Mouse (Mus musculus) hindbrain, embryonic 16.5 days (tissue): Measurements from ENCODE around the gene Cgnl1. TPM values are rescaled to one million over a fixed set of nuclear protein-coding genes. Genes with fewer than 3 reads are reported as not detected.
A peak's percentile ranks its signal among the peaks of the same experiment; 100 is the strongest.

ENCODE experiments used
- ATAC-seq: fragments of 200-750 bp; cut with Nextera tagmentation; 2 replicates; pipeline ENCODE4 v1.8.0; 2017; ENCODE audit warnings: moderate TSS enrichment, moderate library complexity
- H3K27ac ChIP-seq: fragments of 300-500 bp; sonication (generic); 2 replicates; pipeline ENCODE4 v1.5.1; 2014; ENCODE audit warnings: low read depth, mild to moderate bottlenecking, control low read depth, low read length, moderate library complexity
- H3K27me3 ChIP-seq: fragments of 300-500 bp; sonication (generic); replicated peaks from 2 replicates; pipeline ENCODE4 v1.6.1; 2014; ENCODE audit warnings: low read length; ENCODE audit not compliant: control insufficient read depth, insufficient read depth
- H3K36me3 ChIP-seq: fragments of 300-500 bp; sonication (generic); 2 replicates; pipeline ENCODE4 v1.6.1; 2014; ENCODE audit warnings: mild to moderate bottlenecking, low read length, moderate library complexity, mixed read lengths; ENCODE audit not compliant: control insufficient read depth, insufficient read depth
- H3K4me1 ChIP-seq: fragments of 300-500 bp; sonication (generic); 2 replicates; pipeline ENCODE4 v1.6.1; 2014; ENCODE audit warnings: low read depth, low read length; ENCODE audit not compliant: control insufficient read depth, insufficient read depth
- H3K4me2 ChIP-seq: fragments of 300-500 bp; sonication (generic); 2 replicates; pipeline ENCODE4 v1.6.1; 2014; ENCODE audit warnings: mild to moderate bottlenecking, low read length, control low read depth, moderate library complexity
- H3K4me3 ChIP-seq: fragments of 300-500 bp; sonication (generic); 2 replicates; pipeline ENCODE4 v1.5.1; 2014; ENCODE audit warnings: mild to moderate bottlenecking, low read length, control low read depth, moderate library complexity
- H3K9ac ChIP-seq: fragments of 300-500 bp; sonication (generic); 2 replicates; pipeline ENCODE4 v1.6.1; 2014; ENCODE audit warnings: low read depth, mild to moderate bottlenecking, control low read depth, low read length, moderate library complexity
- H3K9me3 ChIP-seq: fragments of 300-500 bp; sonication (generic); 2 replicates; pipeline ENCODE4 v1.6.1; 2014; ENCODE audit warnings: mild to moderate bottlenecking, low read length, moderate library complexity; ENCODE audit not compliant: control insufficient read depth
- WGBS: fragments of 180-500 bp; shearing (Covaris S2); extraction: QIAGEN DNeasy Blood & Tissue Kit; methylation state at CpG from one replicate; pipeline ENCODE4 v1.1.7; 2014; 5-methylcytosine and 5-hydroxymethylcytosine counted together
- polyA plus RNA-seq: library from polyadenylated mRNA; unstranded; fragments of >200 nt; fragmentation: Nextera tagmentation; extraction: Ambion mirVana; gene quantifications from 2 replicates; pipeline ENCODE4 v1.2.1, GENCODE M21; 2015

The Cgnl1 gene
- polyA plus RNA-seq, 1 experiment from 2014 or later = 7.0 TPM

GRCm38 (mm10) chr9:71638198-71638597 is 133.2 kb downstream of the Cgnl1 start:
- Histone ChIP-seq H3K4me3 (no peak overlapping the region), H3K9me3 (no peaks in the 10 kb centered on the region), H3K4me2 (no peak overlapping the region), H3K27me3 (no peaks in the 10 kb centered on the region), H3K4me1 (peaks cover 10% of the 10 kb centered on the region), H3K27ac (no peak overlapping the region), H3K9ac (no peak overlapping the region), H3K36me3 (no peaks in the 10 kb centered on the region)
- 69% methylated on average over 11 of the region's 11 CpGs for WGBS
- no peak for ATAC-seq

- Histone ChIP-seq H3K9me3 (peaks cover 2% of the 10 kb centered on the region; the same call in 1 of the 2 replicates), H3K9ac (no peak overlapping the region), H3K4me1 (peaks cover 10% of the 10 kb centered on the region), H3K36me3 (no peaks in the 10 kb centered on the region), H3K27me3 (no peaks in the 10 kb centered on the region), H3K4me2 (no peak overlapping the region), H3K27ac (peak overlapping the region; percentile 2; the same call in 1 of the 2 replicates), H3K4me3 (no peak overlapping the region)
- 89% methylated on average over 1 of the region's 1 CpGs for WGBS
- ATAC-seq = peak; percentile 65
Observed at GRCm38 (mm10) chr9:71636854-71637253, 134.5 kb downstream of the Cgnl1 start.

- Histone ChIP-seq H3K9me3 (peaks cover 2% of the 10 kb centered on the region; the same call in 1 of the 2 replicates), H3K4me2 (no peak overlapping the region), H3K36me3 (no peaks in the 10 kb centered on the region), H3K4me1 (peaks cover 10% of the 10 kb centered on the region), H3K27me3 (no peaks in the 10 kb centered on the region), H3K4me3 (no peak overlapping the region), H3K27ac (no peak overlapping the region), H3K9ac (no peak overlapping the region)
- ATAC-seq = no peak
- 73% methylated on average over 1 of the region's 1 CpGs for WGBS
Observed at GRCm38 (mm10) chr9:71635627-71636026, 135.8 kb downstream of the Cgnl1 start.

- ATAC-seq = no peak
- Histone ChIP-seq H3K4me1 (peaks cover 10% of the 10 kb centered on the region), H3K9ac (no peak overlapping the region), H3K36me3 (no peaks in the 10 kb centered on the region), H3K4me3 (no peak overlapping the region), H3K9me3 (peaks cover 2% of the 10 kb centered on the region; the same call in 1 of the 2 replicates), H3K27ac (no peak overlapping the region), H3K27me3 (no peaks in the 10 kb centered on the region), H3K4me2 (no peak overlapping the region)
- WGBS = 95% methylated on average over 2 of the region's 2 CpGs
Observed at GRCm38 (mm10) chr9:71634916-71635315, 136.5 kb downstream of the Cgnl1 start.

GRCm38 (mm10) chr9:71628921-71629320 is 142.5 kb downstream of the Cgnl1 start:
- Histone ChIP-seq H3K9me3 (peaks cover 2% of the 10 kb centered on the region; the same call in 1 of the 2 replicates), H3K4me2 (no peak overlapping the region), H3K27ac (no peak overlapping the region), H3K27me3 (no peaks in the 10 kb centered on the region), H3K36me3 (no peaks in the 10 kb centered on the region), H3K4me3 (no peak overlapping the region), H3K9ac (no peak overlapping the region), H3K4me1 (no peaks in the 10 kb centered on the region)
- no peak for ATAC-seq
- 44% methylated on average over 6 of the region's 6 CpGs for WGBS

- ATAC-seq = peak; percentile 60; the same call in 1 of the 2 replicates
- H3K27ac ChIP-seq = no peak overlapping the region
- H3K4me1 ChIP-seq = no peaks in the 10 kb centered on the region
- H3K4me2 ChIP-seq = no peak overlapping the region
- H3K27me3 ChIP-seq = no peaks in the 10 kb centered on the region
- H3K9me3 ChIP-seq = peaks cover 2% of the 10 kb centered on the region; the same call in 1 of the 2 replicates
- no peaks in the 10 kb centered on the region for H3K36me3 ChIP-seq
- WGBS = 67% methylated on average over 6 of the region's 6 CpGs
- H3K9ac ChIP-seq = no peak overlapping the region
- H3K4me3 ChIP-seq = no peak overlapping the region
Observed at GRCm38 (mm10) chr9:71628286-71628685, 143.1 kb downstream of the Cgnl1 start.

GRCm38 (mm10) chr9:71625961-71626360 is 145.4 kb downstream of the Cgnl1 start:
- no peak overlapping the region for H3K4me3 ChIP-seq
- no peaks in the 10 kb centered on the region for H3K27me3 ChIP-seq
- no peak overlapping the region for H3K4me2 ChIP-seq
- no peak overlapping the region for H3K27ac ChIP-seq
- WGBS = 88% methylated on average over 6 of the region's 6 CpGs
- H3K4me1 ChIP-seq = no peaks in the 10 kb centered on the region
- H3K9ac ChIP-seq = no peak overlapping the region
- no peaks in the 10 kb centered on the region for H3K9me3 ChIP-seq
- no peak for ATAC-seq
- H3K36me3 ChIP-seq = no peaks in the 10 kb centered on the region

GRCm38 (mm10) chr9:71624793-71625495 is 146.5 kb downstream of the Cgnl1 start:
- no peak overlapping the region for H3K4me2 ChIP-seq
- no peaks in the 10 kb centered on the region for H3K27me3 ChIP-seq
- no peaks in the 10 kb centered on the region for H3K36me3 ChIP-seq
- H3K4me1 ChIP-seq = no peaks in the 10 kb centered on the region
- no peak overlapping the region for H3K9ac ChIP-seq
- no peak overlapping the region for H3K27ac ChIP-seq
- no peaks in the 10 kb centered on the region for H3K9me3 ChIP-seq
- no peak for ATAC-seq
- no peak overlapping the region for H3K4me3 ChIP-seq
- WGBS = 48% methylated on average over 10 of the region's 10 CpGs

GRCm38 (mm10) chr9:71623871-71624569 is 147.4 kb downstream of the Cgnl1 start:
- H3K36me3 ChIP-seq = no peaks in the 10 kb centered on the region
- no peaks in the 10 kb centered on the region for H3K27me3 ChIP-seq
- no peak overlapping the region for H3K4me2 ChIP-seq
- H3K4me3 ChIP-seq = no peak overlapping the region
- H3K27ac ChIP-seq = no peak overlapping the region
- 34% methylated on average over 4 of the region's 4 CpGs for WGBS
- no peaks in the 10 kb centered on the region for H3K9me3 ChIP-seq
- H3K4me1 ChIP-seq = no peaks in the 10 kb centered on the region
- no peak overlapping the region for H3K9ac ChIP-seq
- peak; percentile 73 for ATAC-seq
